In genomic region chr2:172927643-172928042, GRCm38 (mm10) we compare ENCODE assay signal across 17 mouse cellular contexts. TPM values are rescaled to one million over a fixed set of nuclear protein-coding genes. Genes with fewer than 3 reads are reported as not detected.
DNase-seq lines count a peak whose midpoint lies in the region; ATAC-seq lines count a peak whose summit lies in the region.
"Had no signal": no experiment of that assay in that cellular context is flagged by ENCODE, and none has a peak within 500 bp of the region (broad histone marks: within the 10 kb centered on the region; RNA-seq: fewer than 3 reads in every experiment).

No protein-coding gene starts in this region.

- intact Hi-C loops in left cerebral cortex, postnatal 4 days (cut with DNase I): no loop called here

- DNase-seq in CD4-positive, CD25-positive, alpha-beta regulatory T cell, adult 2 months (ENCODE audit: low read depth, low spot score): peak; percentile 71
- peak; percentile 29 to 44 for DNase-seq in thymus, postnatal 36 days
- no peak for DNase-seq in spleen, postnatal 10 days (ENCODE audit: low spot score in 2 of 2)
- DNase-seq in left cerebral cortex, postnatal 4 days: no peak
- no peak for DNase-seq in lung, postnatal 14 days
- DNase-seq: cerebellum, adult 9-11 months; gastrocnemius, postnatal 14 days; kidney, adult 18-20 months; kidney, postnatal 10 days; layer of hippocampus, adult 9-11 months; right cerebral cortex, postnatal 14 days had no signal

- peak; percentile 77 for ATAC-seq in activated CD4-positive, CD25-positive, alpha-beta regulatory T cell, adult 4 months
- peak; percentile 71 for ATAC-seq in megakaryocyte progenitor cell, adult 5-6 weeks (replicated peaks; ENCODE audit: poor library complexity)
- ATAC-seq: hindbrain, embryonic 16.5 days; lung, postnatal 0 days; Patski had no signal

RNA-seq across cellular contexts. Expression of gene Bmp7, which starts 12.5 kb away (rescaled TPM):
- polyA plus RNA-seq in activated CD4-positive, CD25-positive, alpha-beta regulatory T cell, adult 4 months (2017; shearing (Covaris generic)): 10 to 100 TPM; 11.5 to 17.0 TPM
- total RNA-seq in megakaryocyte progenitor cell, adult 5-6 weeks (2015): 0.10 TPM in 1 of 2 replicates, not detected in the other
- total RNA-seq in megakaryocyte progenitor cell, adult 5-6 weeks (2017): not detected in 2 replicates
- total RNA-seq in left cerebral cortex, postnatal 4 days (2021): 10 to 100 TPM; 13.0 to 14.5 TPM

RNA-seq across cellular contexts. Expression of gene Spo11, which starts 49.9 kb away (rescaled TPM):
- 1 to 10 TPM; 3.5 to 5.2 TPM for polyA plus RNA-seq in activated CD4-positive, CD25-positive, alpha-beta regulatory T cell, adult 4 months (2017; shearing (Covaris generic))
- not detected in 2 replicates for total RNA-seq in megakaryocyte progenitor cell, adult 5-6 weeks (2015)
- total RNA-seq in megakaryocyte progenitor cell, adult 5-6 weeks (2017): not detected in 2 replicates
- under 1 TPM; 0.44 to 0.74 TPM for total RNA-seq in left cerebral cortex, postnatal 4 days (2021)
- polyA plus RNA-seq: liver, embryonic 15.5 days; lung, postnatal 0 days had no signal

Comparison
In these comparisons a context has a peak if more than half of its experiments do, and no peak if none do; other contexts are left out.
1. DNase-seq: peak in CD4-positive, CD25-positive, alpha-beta regulatory T cell, adult 2 months (single experiment) and thymus, postnatal 36 days (2 of 2); none in spleen, postnatal 10 days (0 of 2), left cerebral cortex, postnatal 4 days (single experiment) and lung, postnatal 14 days (single experiment).
2. RNA of gene Bmp7, which starts 12.5 kb away (total RNA-seq): 13.0 to 14.5 TPM in left cerebral cortex, postnatal 4 days; 0.10 TPM in megakaryocyte progenitor cell, adult 5-6 weeks; every median in the first group is over 10 times any median in the second.